Mouse (Mus musculus): ENCODE measurements around the gene Aatf. TPM values are rescaled to one million over a fixed set of nuclear protein-coding genes. Genes with fewer than 3 reads are reported as not detected.
A peak's percentile ranks its signal among the peaks of the same experiment; 100 is the strongest.

Aatf gene
- polyA plus RNA-seq, 1 experiment from 2014 or later = 46.3 TPM

GRCm38 (mm10) chr11:84376510-84377365 lies 136.6 kb downstream of the Aatf start:
- WGBS = 25% methylated on average over 13 of the region's 13 CpGs
- H3K27ac ChIP-seq (replicated peaks; ENCODE audit: low read depth, low read length) = peak overlapping the region; percentile 75
- no peak; the same call in 1 of the 2 replicates for ATAC-seq (ENCODE audit: low FRiP score, low TSS enrichment)

DNA sequence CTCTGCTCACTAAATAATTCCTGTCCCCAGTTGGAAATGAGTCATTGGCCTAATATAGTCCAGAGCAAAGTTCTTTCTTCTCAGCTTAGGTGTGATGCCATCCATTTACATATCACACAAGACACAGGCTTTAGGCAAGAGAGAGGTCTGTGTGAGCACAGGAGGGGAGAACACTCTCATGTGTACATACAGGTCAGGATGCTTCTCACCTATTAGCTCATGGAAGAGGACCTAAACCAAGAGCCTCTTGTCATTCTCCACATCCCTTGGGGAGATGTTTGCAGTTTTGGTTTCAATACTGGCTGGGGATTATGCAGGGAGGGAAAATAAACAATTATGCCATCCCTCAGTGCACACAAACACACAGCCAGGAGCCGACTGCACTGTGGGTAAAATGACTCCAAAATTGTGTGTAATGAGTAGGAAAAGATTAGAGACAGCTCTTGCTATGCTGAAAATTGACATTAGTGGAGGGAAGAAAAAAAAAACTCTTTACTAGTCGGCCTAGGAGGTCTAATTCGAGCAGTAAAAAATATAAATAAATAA lies 137.3 kb downstream of the Aatf start:
- 9% methylated on average over 3 of the region's 3 CpGs for WGBS
- H3K27ac ChIP-seq (replicated peaks; ENCODE audit: low read depth, low read length) = peak overlapping the region; percentile 75

More at GRCm38 (mm10) chr11:84376510-84377365, 136.6 kb downstream of the Aatf start:
- Histone ChIP-seq H3K9me3 (ENCODE audit: control insufficient read depth, low read length) (no peaks in the 10 kb centered on the region), H3K36me3 (ENCODE audit: control insufficient read depth, insufficient read depth, low read length) (peaks cover 12% of the 10 kb centered on the region; the same call in 1 of the 2 replicates), H3K4me1 (ENCODE audit: control insufficient read depth, insufficient read depth, low read length) (peaks cover 21% of the 10 kb centered on the region), H3K27me3 (ENCODE audit: control insufficient read depth, insufficient read depth, low read length) (no peaks in the 10 kb centered on the region), H3K4me3 (replicated peaks; ENCODE audit: low read depth, low read length) (no peak overlapping the region), H3K9ac (replicated peaks; ENCODE audit: low read length) (no peak overlapping the region), H3K4me2 (ENCODE audit: low read length) (no peak overlapping the region)
- peak; percentile 71 for DNase-seq

DNA sequence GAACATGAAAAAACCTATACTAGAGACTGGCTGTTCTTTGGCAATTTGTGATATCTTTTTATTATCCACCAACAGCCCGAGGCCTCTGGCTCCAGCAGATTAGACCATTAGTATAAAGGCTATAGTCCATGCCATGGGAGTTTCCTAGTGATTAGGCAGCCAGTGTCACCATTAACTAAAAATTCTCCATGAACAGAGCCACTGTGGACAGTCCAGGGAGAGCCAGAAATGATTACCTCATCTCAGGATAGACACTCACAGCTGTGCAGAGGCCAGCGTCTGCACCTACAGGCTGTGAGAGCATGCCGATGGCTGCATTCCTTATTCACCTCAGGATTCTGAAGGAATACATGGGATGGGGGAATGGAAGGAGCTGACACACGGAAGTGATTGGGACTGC lies 140.2 kb downstream of the Aatf start:
- no peak overlapping the region for H3K4me2 ChIP-seq (ENCODE audit: low read length)
- no peaks in the 10 kb centered on the region for H3K9me3 ChIP-seq (ENCODE audit: control insufficient read depth, low read length)
- no peak for DNase-seq
- ATAC-seq (ENCODE audit: low FRiP score, low TSS enrichment) = no peak
- no peak overlapping the region; the same call in 1 of the 2 replicates for H3K27ac ChIP-seq (replicated peaks; ENCODE audit: low read depth, low read length)
- H3K27me3 ChIP-seq (ENCODE audit: control insufficient read depth, insufficient read depth, low read length) = no peaks in the 10 kb centered on the region
- H3K4me1 ChIP-seq (ENCODE audit: control insufficient read depth, insufficient read depth, low read length) = peaks cover 26% of the 10 kb centered on the region
- no peak overlapping the region for H3K4me3 ChIP-seq (replicated peaks; ENCODE audit: low read depth, low read length)
- H3K36me3 ChIP-seq (ENCODE audit: control insufficient read depth, insufficient read depth, low read length) = peaks cover 9% of the 10 kb centered on the region; the same call in 1 of the 2 replicates
- WGBS = 71% methylated on average over 4 of the region's 4 CpGs
- no peak overlapping the region for H3K9ac ChIP-seq (replicated peaks; ENCODE audit: low read length)

More for the DNA sequence above, 137.3 kb downstream of the Aatf start:
- no peaks in the 10 kb centered on the region for H3K9me3 ChIP-seq (ENCODE audit: control insufficient read depth, low read length)
- H3K4me1 ChIP-seq (ENCODE audit: control insufficient read depth, insufficient read depth, low read length) = peaks cover 21% of the 10 kb centered on the region
- no peak overlapping the region for H3K4me3 ChIP-seq (replicated peaks; ENCODE audit: low read depth, low read length)
- no peak overlapping the region for H3K9ac ChIP-seq (replicated peaks; ENCODE audit: low read length)
- H3K36me3 ChIP-seq (ENCODE audit: control insufficient read depth, insufficient read depth, low read length) = peaks cover 9% of the 10 kb centered on the region; the same call in 1 of the 2 replicates
- no peaks in the 10 kb centered on the region for H3K27me3 ChIP-seq (ENCODE audit: control insufficient read depth, insufficient read depth, low read length)
- ATAC-seq (ENCODE audit: low FRiP score, low TSS enrichment) (no peak), DNase-seq (peak; percentile 53)
- H3K4me2 ChIP-seq (ENCODE audit: low read length) = no peak overlapping the region

Other genes with a start within 250 kb of the Aatf start
- 49.8 and 53.0 TPM in 2 replicates for gene Lhx1, start 12.0 kb upstream of the Aatf start, polyA plus RNA-seq (2014; fragmentation: Nextera tagmentation; extraction: Ambion mirVana)